Mouse (Mus musculus) cerebellum, postnatal 14 days (tissue): ENCODE measurements at regions not wholly inside any gene's neighbourhood (a gene's known extent, or its start where the extent isn't known, plus 50 kb on each side); places are given as distances from the start of the nearest gene placed in this dataset.

ENCODE experiments used
- DNase-seq, 2 experiments: peaks; one replicate each; pipeline ENCODE4 v3.0.0; 2021; ENCODE audit warnings: mixed read lengths in 2 of 2

- DNase-seq = no peak
These were observed 187.4 kb downstream of the Gpd2 start for GRCm38 (mm10) chr2:57424879-57425278.

- DNase-seq = no peak
These were observed 188.0 kb downstream of the Gpd2 start for GRCm38 (mm10) chr2:57425439-57425838.

- DNase-seq = no peak
These were observed 213.7 kb downstream of the Gpd2 start for GRCm38 (mm10) chr2:57450996-57451770.

GRCm38 (mm10) chr2:57453896-57454679, 216.7 kb downstream of the Gpd2 start:
- DNase-seq = peak; percentile 20 to 32

GRCm38 (mm10) chr2:57459901-57460300, 222.5 kb downstream of the Gpd2 start:
- no peak for DNase-seq

GRCm38 (mm10) chr2:57473873-57474272, 236.4 kb downstream of the Gpd2 start:
- DNase-seq = no peak

GRCm38 (mm10) chr2:57492116-57492515, 254.7 kb downstream of the Gpd2 start:
- DNase-seq = no peak

- DNase-seq = no peak
These were observed 255.6 kb downstream of the Gpd2 start for GRCm38 (mm10) chr2:57492914-57493621.

GRCm38 (mm10) chr2:57496315-57496954, 259.0 kb downstream of the Gpd2 start:
- no peak for DNase-seq

GRCm38 (mm10) chr2:57497933-57498332, 260.5 kb downstream of the Gpd2 start:
- DNase-seq = no peak

GRCm38 (mm10) chr2:57504678-57505077, 267.2 kb downstream of the Gpd2 start:
- DNase-seq = no peak

GRCm38 (mm10) chr2:57522465-57522864, 285.0 kb downstream of the Gpd2 start:
- no peak for DNase-seq

- DNase-seq = no peak
These were observed 285.5 kb downstream of the Gpd2 start for GRCm38 (mm10) chr2:57522983-57523382.

- DNase-seq = no peak
These were observed 290.5 kb downstream of the Gpd2 start for GRCm38 (mm10) chr2:57527966-57528365.

GRCm38 (mm10) chr2:57539842-57540241, 302.4 kb downstream of the Gpd2 start:
- DNase-seq = no peak

- no peak for DNase-seq
These were observed 327.8 kb downstream of the Gpd2 start for GRCm38 (mm10) chr2:57565258-57565657.

- DNase-seq = no peak
These were observed 328.7 kb downstream of the Gpd2 start for GRCm38 (mm10) chr2:57566103-57566502.

- DNase-seq = no peak
These were observed 329.7 kb downstream of the Gpd2 start for GRCm38 (mm10) chr2:57567183-57567582.

GRCm38 (mm10) chr2:57587065-57587464, 349.6 kb downstream of the Gpd2 start:
- no peak for DNase-seq

GRCm38 (mm10) chr2:57593558-57593957, 356.1 kb downstream of the Gpd2 start:
- DNase-seq = no peak

GRCm38 (mm10) chr2:57597694-57598358, 360.4 kb downstream of the Gpd2 start:
- DNase-seq = peak; percentile 40 to 42

GRCm38 (mm10) chr2:57611599-57611998, 374.2 kb downstream of the Gpd2 start:
- DNase-seq = no peak
